Mouse (Mus musculus) intestine, postnatal 0 days (tissue): ENCODE measurements around the gene Prr15. TPM values are rescaled to one million over a fixed set of nuclear protein-coding genes. Genes with fewer than 3 reads are reported as not detected.

Source experiments
- ATAC-seq: fragments of 200-750 bp; cut with Nextera tagmentation; 2 replicates; pipeline ENCODE4 v1.8.0; 2017; ENCODE audit warnings: mild to moderate bottlenecking, moderate TSS enrichment, moderate library complexity
- H3K27ac ChIP-seq: fragments of 300-500 bp; sonication (generic); 2 replicates; pipeline ENCODE4 v1.5.1; 2014; ENCODE audit warnings: mild to moderate bottlenecking, low read depth, low read length, moderate library complexity
- H3K27me3 ChIP-seq: fragments of 300-500 bp; sonication (generic); replicated peaks from 2 replicates; pipeline ENCODE4 v1.6.1; 2014; ENCODE audit warnings: low read length, mixed read lengths; ENCODE audit not compliant: control insufficient read depth, insufficient read depth
- H3K36me3 ChIP-seq: fragments of 300-500 bp; sonication (generic); 2 replicates; pipeline ENCODE4 v1.6.1; 2014; ENCODE audit warnings: mild to moderate bottlenecking, moderate library complexity; ENCODE audit not compliant: control insufficient read depth, insufficient read depth
- H3K4me1 ChIP-seq: fragments of 300-500 bp; sonication (generic); replicated peaks from 2 replicates; pipeline ENCODE4 v1.6.1; 2014; ENCODE audit warnings: antibody characterized with exemption, low read length, mixed read lengths; ENCODE audit not compliant: control insufficient read depth, insufficient read depth
- H3K4me2 ChIP-seq: fragments of 300-500 bp; sonication (generic); replicated peaks from 2 replicates; pipeline ENCODE4 v1.6.1; 2014; ENCODE audit warnings: low read depth, mild to moderate bottlenecking, moderate library complexity
- H3K4me3 ChIP-seq: fragments of 300-500 bp; sonication (generic); 2 replicates; pipeline ENCODE4 v1.5.1; 2014; ENCODE audit warnings: low read depth, low read length
- H3K9ac ChIP-seq: fragments of 300-500 bp; sonication (generic); 2 replicates; pipeline ENCODE4 v1.6.1; 2014; ENCODE audit warnings: mild to moderate bottlenecking, low read depth, low read length
- H3K9me3 ChIP-seq: fragments of 300-500 bp; sonication (generic); 2 replicates; pipeline ENCODE4 v1.6.1; 2016; ENCODE audit warnings: mixed run types; ENCODE audit not compliant: control insufficient read depth
- CTCF ChIP-seq: sonication (generic); IDR thresholded peaks from 2 replicates; pipeline ENCODE4 v1.5.1; 2016; ENCODE audit warnings: low read depth, mild to moderate bottlenecking, control low read depth, antibody characterized with exemption, moderate library complexity
- WGBS: fragments of 180-500 bp; shearing (Covaris S2); extraction: QIAGEN DNeasy Blood & Tissue Kit; methylation state at CpG from one replicate; pipeline ENCODE4 v1.1.7; 2014; 5-methylcytosine and 5-hydroxymethylcytosine counted together
- polyA plus RNA-seq: library from polyadenylated mRNA; unstranded; fragments of >200 nt; fragmentation: Nextera tagmentation; extraction: Ambion mirVana; gene quantifications from 2 replicates; pipeline ENCODE4 v1.2.1, GENCODE M21; 2015

Gene Prr15
- polyA plus RNA-seq, result 47.4 and 52.3 TPM in 2 replicates

- H3K27ac ChIP-seq, result peak within 1 kb of the TSS; percentile 92
- ATAC-seq, result no peak
- WGBS, result 38% methylated on average over 3 of the region's 3 CpGs
These were observed at the start of gene Prr15 for GRCm38 (mm10) chr6:54325246-54325885. TSS of gene Prr15 (plus strand) at chr6:54325835.

GRCm38 (mm10) chr6:54277234-54277633 lies 48.4 kb upstream of the Prr15 start:
- no peak for TF ChIP-seq CTCF
- no peak overlapping the region for H3K9ac ChIP-seq
- no peak overlapping the region for H3K4me3 ChIP-seq
- ATAC-seq, result no peak
- no peaks in the 10 kb centered on the region for H3K4me1 ChIP-seq
- no peaks in the 10 kb centered on the region for H3K36me3 ChIP-seq
- H3K27ac ChIP-seq, result no peak overlapping the region
- WGBS, result 66% methylated on average over 4 of the region's 4 CpGs
- H3K9me3 ChIP-seq, result no peaks in the 10 kb centered on the region
- no peaks in the 10 kb centered on the region for H3K27me3 ChIP-seq
- no peak overlapping the region for H3K4me2 ChIP-seq

More at GRCm38 (mm10) chr6:54325246-54325885, at the start of gene Prr15:
- Histone ChIP-seq H3K4me3 (peak within 1 kb of the TSS; percentile 57), H3K9me3 (no peaks in the 10 kb centered on the region), H3K27me3 (no peaks in the 10 kb centered on the region), H3K4me2 (peak within 1 kb of the TSS; percentile 91), H3K36me3 (no peaks in the 10 kb centered on the region), H3K4me1 (no peaks in the 10 kb centered on the region; the same call in 1 of the 2 replicates), H3K9ac (peak within 1 kb of the TSS; percentile 68; the same call in 1 of the 2 replicates)
- no peak for TF ChIP-seq CTCF

GRCm38 (mm10) chr6:54277828-54278227 lies 47.8 kb upstream of the Prr15 start:
- Histone ChIP-seq H3K4me2 (no peak overlapping the region), H3K27ac (no peak overlapping the region)
- ATAC-seq, result no peak

GRCm38 (mm10) chr6:54278613-54279012 lies 47.0 kb upstream of the Prr15 start:
- Histone ChIP-seq H3K36me3 (no peaks in the 10 kb centered on the region), H3K9ac (no peak overlapping the region), H3K4me3 (no peak overlapping the region), H3K27ac (no peak overlapping the region), H3K4me1 (no peaks in the 10 kb centered on the region), H3K4me2 (no peak overlapping the region), H3K27me3 (no peaks in the 10 kb centered on the region), H3K9me3 (no peaks in the 10 kb centered on the region)
- TF ChIP-seq CTCF, result no peak
- 44% methylated on average over 2 of the region's 2 CpGs for WGBS
- ATAC-seq, result no peak

More at GRCm38 (mm10) chr6:54277828-54278227, 47.8 kb upstream of the Prr15 start:
- Histone ChIP-seq H3K9me3 (no peaks in the 10 kb centered on the region), H3K36me3 (no peaks in the 10 kb centered on the region), H3K27me3 (no peaks in the 10 kb centered on the region), H3K4me3 (no peak overlapping the region), H3K9ac (no peak overlapping the region), H3K4me1 (no peaks in the 10 kb centered on the region)
- WGBS, result 70% methylated on average over 5 of the region's 5 CpGs
- TF ChIP-seq CTCF, result no peak

- Histone ChIP-seq H3K4me2 (no peak overlapping the region), H3K4me3 (no peak overlapping the region), H3K4me1 (no peaks in the 10 kb centered on the region), H3K9ac (no peak overlapping the region), H3K36me3 (no peaks in the 10 kb centered on the region), H3K27ac (no peak overlapping the region), H3K9me3 (no peaks in the 10 kb centered on the region), H3K27me3 (no peaks in the 10 kb centered on the region)
- ATAC-seq, result no peak
- no peak for TF ChIP-seq CTCF
- WGBS, result 26% methylated on average over 11 of the region's 11 CpGs
These were observed 46.2 kb upstream of the Prr15 start for GRCm38 (mm10) chr6:54279391-54279790.

GRCm38 (mm10) chr6:54280248-54280647 lies 45.4 kb upstream of the Prr15 start:
- no peak for TF ChIP-seq CTCF
- H3K4me2 ChIP-seq, result no peak overlapping the region
- WGBS, result 76% methylated on average over 6 of the region's 6 CpGs
- H3K27ac ChIP-seq, result no peak overlapping the region
- H3K36me3 ChIP-seq, result no peaks in the 10 kb centered on the region
- no peak overlapping the region for H3K9ac ChIP-seq
- no peaks in the 10 kb centered on the region for H3K4me1 ChIP-seq
- H3K4me3 ChIP-seq, result no peak overlapping the region
- H3K9me3 ChIP-seq, result no peaks in the 10 kb centered on the region
- ATAC-seq, result no peak
- H3K27me3 ChIP-seq, result no peaks in the 10 kb centered on the region
